Mouse (Mus musculus): ENCODE measurements around the gene Setdb1.

Gene Setdb1

DNA sequence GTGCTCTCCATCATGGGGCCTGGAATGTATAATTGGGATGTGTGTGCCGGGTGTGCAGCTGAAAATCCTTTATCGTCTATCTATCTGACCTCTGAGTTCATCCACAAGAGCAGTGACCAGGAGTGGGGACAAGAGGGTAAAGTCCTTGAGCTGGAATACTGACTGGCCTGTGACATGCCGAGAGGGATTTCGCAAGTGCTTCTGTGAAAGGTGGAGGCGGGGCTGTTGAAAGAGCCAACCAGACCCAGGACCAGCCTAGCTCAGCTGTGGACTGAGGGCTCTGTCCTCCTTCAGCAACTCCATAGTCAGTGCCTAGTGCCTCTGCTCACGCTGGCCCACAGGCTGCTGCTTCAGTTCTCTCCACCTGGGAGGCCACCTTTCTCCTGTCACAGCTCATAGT is 38.5 kb downstream of the Setdb1 start:
- peak; percentile 87 to 91 for DNase-seq

DNA sequence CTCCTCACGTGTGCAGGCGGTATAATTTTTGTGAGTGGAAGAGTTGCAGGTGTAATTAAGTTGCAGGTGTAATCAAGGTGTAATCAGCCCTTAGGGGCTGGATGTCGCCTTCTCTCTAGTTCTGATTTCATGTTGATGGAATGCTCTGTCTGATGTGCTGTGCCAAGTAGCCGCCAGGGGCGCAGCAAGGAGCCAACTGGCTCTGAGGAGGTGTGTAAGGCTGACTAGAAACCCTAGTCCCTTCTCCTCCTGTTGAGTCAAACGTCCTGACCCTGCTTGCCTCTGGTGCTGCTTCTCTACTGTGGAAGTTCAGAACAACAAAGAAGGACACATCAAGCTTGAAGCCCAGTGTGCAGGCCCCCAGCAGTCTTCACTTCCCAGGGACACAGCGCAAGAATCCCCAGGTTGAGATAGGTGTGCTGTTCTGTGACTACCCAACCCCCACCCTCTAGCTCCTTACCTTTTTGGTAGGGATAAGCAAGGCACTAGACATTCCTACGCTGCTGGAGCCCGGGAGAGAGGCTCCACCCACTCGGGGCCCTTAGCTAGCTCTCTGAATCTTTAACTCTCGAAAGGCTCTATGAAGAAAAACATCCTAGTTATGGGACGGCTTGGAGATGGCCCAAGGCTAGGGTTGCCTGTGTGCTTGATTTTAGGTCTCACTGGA is 39.5 kb downstream of the Setdb1 start:
- DNase-seq: peak; percentile 83 to 85

DNA sequence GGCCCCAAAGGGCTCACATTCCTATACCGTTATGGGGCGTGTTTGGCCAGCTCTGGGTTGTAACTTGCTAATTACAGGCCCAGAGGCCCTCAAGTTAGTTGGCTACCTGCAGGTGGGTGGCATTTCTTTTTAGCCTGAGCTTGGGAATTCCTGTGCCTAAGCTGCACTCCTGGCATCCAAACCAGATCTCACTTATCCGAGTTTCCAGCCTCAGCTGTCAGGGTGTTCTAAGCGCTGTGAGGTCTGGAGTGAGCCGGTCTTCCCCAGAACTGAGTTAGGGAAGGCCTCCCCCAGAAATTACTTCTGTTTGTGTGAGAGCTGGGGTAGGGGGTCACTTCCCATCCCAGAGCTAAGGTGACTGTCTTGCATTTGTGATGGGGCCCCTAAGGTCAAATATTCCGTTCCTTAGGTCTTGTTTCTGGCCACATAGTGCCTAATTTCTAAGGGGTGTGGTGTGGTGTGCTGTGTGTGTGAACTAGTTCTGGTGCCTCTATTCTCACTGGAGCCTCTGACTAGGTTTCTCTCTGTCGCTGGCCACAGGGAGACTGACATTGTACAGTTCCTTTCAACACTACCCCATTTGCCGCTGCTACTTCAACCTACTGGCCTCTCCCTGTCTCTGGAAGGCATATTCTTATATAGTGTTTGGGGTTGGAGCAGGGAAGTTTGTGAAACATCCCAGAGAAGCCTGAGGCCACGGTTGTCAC is 41.0 kb downstream of the Setdb1 start:
- no peak for DNase-seq

DNA sequence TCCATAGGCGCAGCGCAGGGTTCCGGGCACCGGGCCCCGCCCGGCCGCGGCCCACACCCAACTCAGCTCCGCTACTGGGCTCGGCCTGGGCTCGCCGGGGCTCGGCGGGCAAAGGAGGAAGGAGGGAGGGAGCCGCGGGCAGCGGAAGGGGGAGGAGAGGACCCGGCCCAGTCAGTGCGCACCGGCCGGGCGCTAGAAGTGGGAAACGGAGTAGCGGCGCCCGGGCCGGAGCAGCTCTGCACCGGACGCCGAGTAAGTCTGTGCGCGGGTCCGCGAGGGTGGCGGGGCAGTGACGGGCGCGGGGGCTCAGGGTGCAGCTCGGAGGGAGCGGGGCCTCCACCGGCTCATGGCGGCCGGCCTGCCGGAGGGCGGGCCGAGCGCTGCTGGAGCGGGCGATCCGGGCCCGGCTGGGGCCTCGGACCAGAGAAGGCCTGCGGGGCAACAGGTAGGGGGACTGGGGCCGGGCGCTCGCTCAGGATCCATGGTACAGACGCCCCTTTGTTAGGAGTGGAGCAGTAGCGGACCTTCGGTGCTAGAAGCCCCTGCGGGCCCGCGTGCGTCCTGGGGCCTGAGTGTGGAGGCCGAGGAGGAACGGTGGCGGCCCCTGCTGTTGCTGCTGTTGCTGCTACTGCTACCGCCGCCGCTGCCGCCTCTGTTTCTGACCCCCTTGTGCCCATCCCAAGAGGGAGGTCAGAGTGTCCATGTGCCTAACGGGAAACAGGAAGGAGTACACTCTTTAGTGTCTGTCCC is 41.7 kb downstream of the Setdb1 start:
- DNase-seq: peak; percentile 89 to 90

DNA sequence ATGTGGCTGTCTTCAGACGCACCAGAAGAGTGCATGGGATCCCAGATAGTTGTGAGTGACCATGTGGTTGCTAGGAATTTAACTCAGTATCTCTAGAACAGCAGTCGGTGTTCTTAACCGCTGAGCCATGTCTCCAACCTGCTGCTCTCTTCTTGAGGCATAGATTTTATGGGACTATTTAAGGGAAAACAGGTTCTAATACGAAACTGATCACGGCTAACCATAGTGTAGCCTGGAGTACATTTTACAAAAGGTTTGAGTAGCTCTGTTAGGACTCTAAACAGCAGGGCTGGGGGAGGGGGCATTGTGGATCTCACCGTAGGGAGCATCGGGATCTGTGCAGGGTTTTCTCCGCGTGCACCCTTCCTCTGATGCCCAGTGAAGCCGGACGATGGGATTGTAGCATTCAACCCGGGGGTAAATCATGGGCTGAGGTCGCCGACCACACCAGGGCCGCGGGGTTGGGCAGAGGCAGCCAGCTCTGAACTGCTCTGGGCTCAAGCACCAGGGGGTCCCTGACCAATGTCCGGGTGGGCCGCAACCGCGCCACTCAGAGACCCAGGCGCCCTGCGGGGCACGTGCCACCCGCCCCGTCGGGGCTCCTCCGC is 42.4 kb downstream of the Setdb1 start, which contains the start of gene Cers2:
Cers2 (plus strand) TSS at position 306 of the 608 bp plus-strand sequence.
- no peak for DNase-seq

DNA sequence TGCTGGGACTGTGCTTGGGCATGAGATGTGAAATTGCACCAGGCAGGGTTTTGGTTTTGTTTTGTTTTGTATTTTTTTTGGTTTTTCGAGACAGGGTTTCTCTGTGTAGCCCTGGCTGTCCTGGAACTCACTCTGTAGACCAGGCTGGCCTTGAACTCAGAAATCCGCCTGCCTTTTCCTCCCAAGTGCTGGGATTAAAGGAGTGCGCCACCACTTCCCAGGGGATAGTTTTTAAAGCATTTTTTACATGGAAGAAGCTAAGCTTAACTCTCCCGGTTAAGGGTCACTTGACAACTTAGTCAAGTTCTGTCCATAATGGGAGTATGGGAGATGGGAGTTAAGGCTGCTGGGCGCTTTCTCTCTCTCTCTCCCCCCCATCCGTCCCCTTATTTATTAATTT is 42.9 kb downstream of the Setdb1 start:
- DNase-seq: no peak

DNA sequence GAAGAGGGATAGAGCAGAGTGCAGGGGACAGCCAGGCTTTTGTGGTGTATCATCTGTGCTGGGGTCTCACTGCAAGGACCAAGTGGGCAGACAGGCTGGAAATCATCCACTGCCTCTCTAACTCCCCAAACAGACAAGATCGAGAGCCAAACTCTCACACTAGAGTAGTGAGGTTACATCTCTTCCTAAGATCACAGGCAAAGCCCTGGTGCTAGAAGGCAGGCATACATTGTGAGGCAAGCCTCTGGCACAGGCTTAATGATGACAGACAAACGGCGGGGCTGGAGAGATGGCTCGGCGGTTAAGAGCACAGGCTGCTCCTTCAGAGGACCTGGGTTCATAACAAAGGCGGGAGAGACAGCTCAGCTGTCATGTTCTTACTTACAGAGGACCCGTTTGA is 43.5 kb downstream of the Setdb1 start:
- no peak for DNase-seq

DNA sequence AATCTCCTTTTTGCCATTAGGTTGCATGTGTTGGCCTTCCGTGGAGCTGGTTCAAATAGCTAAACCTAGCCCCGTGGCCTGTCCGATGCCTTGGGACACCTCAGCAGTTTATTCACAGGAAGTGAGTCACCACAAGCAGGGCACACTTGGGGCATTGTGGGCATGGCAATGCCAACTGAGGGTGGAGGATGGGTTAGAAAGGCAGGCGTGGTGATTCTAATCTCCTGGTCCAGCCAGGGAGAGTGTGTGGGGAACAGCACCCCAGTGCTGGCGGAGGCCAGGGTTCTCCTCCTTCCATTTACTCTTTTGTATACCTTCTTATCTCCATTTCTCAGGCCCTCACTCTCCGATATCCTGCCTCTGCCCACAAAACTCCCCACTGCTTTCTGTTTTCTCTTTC is 44.4 kb downstream of the Setdb1 start:
- no peak for DNase-seq

DNA sequence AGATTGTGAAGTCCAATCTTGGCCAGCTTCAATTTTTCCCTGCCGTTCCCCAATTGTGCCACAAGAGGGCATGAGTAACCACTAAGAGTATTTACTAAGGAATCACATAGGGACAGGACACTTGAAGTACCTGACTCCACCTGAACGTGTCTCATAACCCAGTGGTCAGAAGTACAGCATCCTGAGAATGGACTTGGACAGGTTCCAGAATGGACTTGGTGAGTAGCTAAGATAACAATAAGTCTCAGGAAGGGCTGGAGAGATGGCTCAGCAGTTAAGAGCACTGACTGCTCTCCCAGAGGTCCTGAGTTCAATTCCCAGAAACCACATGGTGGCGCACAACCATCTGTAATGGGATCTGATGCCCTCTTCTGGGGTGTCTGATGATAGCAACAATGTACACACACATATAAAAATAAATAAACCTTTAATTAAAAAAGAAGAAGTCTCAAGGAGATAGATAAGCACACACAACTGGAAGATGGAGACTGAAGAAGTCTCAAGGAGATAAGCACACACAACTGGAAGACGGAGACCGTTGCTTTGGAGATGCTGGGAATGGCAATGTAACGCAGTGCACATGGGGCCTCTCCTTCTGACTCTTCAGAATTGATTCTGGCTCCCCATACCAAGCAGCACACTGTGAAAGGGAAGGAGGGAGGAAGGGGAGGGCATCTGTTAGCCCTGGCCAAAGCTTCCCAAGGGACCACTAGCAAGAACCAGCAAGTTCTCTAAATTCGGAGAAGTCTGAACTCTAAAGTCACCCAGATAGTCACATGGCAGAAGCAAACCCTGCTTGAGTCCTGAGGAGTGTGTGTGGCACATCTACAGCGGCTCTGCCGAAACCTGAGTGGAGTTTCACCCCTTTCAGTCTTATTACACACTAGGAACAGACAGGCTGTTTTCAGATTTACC is 45.8 kb downstream of the Setdb1 start:
- DNase-seq: peak; percentile 79 to 91

DNA sequence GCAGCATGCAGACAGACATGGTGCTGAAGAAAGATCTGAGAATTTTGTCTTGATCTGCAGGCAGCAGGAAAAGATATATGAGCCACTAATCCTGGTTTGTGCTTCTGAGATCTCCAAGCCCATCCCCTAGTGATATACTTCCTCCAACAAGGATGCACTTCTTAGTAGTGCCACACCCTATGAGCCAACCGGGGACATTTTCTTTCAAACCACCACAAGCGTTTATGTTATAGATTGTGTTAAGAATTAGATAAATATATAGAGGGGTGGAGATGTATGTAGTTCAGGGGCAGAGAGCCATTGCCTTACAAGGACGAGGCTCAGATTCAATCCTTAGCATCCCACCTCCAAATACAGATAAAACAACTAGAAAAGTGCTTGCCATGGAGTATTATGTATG is 46.5 kb downstream of the Setdb1 start:
- no peak for DNase-seq

DNA sequence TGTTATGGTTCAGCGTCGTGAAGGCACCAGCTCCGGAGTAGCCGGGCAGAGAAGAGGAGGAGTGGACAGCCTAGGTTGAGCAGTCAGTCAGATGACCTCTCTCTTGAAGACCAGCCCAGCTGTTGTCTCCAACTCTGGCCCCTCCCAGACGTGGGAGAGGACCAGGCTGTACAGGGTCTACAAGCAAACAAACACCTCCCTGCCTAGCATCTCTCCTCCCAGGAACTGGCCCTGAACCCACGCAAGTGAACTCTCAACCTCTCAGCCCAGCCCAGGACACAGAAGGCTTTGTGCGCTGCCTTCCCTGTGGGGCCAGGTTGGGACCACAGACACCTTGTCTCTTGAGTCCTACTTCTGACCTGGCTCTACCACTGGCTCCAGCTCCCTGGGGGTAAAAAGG is 49.9 kb downstream of the Setdb1 start, which contains the start of gene Anxa9:
Anxa9 (minus strand) TSS at position 77 of the 400 bp plus-strand sequence.
- no peak for DNase-seq

DNA sequence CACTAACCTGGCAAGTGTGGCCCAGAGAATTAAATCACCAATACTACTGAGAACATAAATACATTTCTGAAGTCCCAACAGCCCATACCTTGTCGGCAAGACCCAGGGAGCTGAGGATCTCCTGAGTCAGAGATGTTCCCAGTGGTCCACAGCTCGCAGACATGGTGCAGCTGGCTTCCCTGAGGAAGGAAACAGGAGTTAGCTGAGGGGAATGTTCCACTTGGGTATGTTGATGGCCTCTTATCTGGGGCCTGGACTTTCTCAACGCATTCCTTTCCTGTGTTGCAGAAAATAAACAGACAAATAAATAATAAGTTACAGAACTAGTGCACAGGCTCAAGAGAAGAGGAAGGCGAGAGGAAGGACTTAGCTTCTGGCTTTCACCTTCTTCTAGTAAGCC is 50.8 kb downstream of the Setdb1 start:
- no peak for DNase-seq

DNA sequence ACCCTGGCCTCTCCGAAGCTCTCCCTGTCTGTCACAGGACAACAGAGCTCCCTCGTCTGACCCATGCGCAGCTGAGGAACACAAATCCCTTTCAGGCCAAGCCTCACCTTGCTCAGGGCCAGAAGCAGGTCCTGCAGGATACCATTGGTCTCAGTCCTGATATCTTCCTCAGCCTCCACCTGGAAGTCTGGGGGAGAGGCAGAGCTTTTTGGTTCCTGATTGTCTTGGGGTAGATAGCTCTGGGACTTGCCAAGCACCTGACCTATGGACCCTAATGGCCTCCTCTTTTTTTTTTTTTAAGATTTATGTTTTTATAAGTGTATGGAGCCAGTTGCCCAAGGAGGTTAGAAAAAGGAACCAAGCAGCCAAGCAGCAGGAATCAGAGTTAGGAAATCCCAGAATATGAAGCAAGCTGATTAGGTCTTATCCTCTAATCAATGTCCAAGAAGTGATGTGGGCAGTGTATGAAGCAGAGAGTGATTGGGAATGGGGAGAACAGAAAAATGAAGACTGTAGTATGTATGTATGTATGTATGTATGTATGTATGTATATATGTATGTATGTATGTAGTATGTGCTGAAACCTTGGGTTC is 55.7 kb downstream of the Setdb1 start:
- no peak for DNase-seq

DNA sequence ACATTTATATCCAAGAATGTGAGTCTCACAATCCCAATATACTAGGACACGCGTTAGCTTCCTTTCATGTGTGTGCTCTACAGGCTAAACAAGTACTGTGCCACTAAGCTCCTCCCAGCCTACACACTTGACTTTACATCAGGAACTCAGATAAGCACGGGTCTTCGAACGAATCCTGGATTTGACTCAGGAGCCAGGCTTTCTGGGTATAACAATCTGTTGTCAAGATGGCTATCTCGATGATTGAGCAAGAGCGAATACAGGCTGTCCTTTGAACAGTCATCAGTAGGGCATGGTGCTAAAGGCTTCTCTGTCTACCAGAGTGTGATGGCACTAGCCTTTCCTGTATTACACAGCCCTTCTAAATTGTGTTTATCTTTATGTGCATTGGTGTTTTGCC is 59.0 kb downstream of the Setdb1 start:
- DNase-seq: no peak

DNA sequence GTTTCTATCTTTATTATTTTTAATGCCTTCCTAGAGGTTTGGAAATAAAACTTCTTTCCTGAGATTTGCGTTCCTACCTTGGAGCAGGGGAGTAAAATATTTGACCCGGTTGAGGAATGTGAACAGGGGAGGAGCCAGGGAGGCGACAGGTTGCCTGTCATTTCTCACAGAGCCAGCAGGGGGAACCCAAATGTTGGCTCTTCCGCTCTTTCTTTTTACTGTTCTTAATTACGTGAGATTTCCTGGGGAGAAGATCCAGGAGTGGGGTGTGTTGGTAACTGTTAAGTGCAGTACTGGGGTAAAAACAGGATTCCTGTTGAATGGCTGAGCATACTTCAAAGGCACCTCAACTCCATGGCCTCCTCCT is 60.9 kb downstream of the Setdb1 start:
- peak; percentile 68 to 77 for DNase-seq

DNA sequence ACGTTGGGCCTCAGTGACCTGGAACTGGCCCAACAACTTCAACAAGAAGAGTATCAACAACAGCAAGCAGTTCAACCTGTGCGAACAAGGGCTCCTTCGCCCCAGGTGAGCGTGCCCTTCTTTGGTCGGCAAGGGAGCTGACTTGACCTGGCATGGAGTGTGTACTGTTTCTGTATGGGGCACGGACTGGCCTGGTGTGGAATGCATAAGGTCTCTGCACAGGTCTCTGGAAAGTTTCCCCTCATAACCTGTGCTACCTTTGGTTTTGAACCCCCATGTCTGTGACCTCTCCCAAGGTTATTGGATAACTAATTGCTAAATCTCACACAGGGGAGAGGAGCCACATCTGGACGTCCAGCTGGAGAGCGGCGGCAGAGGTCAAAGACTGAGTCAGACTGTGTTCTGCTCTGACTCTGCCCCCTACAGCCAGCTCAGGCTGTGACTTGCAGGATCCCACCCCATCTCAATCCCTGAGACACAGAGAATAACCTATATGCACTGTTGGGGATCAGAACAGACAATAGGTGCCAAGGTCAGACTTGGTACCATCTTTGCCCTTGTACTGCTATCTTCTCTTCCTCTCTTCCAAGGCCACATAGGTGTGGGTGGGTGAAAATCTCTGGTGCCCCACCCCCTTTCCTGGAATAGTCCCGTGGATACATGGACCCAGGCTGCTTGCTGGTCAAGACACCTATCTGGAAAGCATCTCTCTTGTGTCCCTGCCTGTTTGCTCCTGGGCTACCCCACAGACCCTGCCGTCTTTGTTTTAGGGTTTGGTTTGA is 61.5 kb downstream of the Setdb1 start:
- DNase-seq: peak; percentile 68 to 80

DNA sequence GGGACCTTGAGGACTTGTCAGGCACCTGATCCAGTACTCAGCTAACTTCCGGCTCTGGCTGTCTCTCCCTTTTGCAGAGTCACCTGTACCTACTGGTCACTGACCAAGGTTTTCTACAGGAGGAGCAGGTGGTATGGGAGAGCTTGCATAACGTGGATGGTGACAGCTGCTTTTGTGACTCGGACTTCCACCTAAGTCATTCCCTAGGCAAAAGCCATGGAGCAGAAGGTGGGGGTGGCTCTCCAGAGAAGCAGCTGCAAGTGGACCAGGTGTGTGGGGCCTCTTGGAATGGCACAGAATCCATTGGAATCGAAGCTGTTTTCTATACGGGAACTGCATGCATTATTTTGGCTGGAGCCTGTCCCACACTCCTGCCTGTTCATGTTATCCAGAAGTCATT is 62.3 kb downstream of the Setdb1 start:
- DNase-seq: no peak

DNA sequence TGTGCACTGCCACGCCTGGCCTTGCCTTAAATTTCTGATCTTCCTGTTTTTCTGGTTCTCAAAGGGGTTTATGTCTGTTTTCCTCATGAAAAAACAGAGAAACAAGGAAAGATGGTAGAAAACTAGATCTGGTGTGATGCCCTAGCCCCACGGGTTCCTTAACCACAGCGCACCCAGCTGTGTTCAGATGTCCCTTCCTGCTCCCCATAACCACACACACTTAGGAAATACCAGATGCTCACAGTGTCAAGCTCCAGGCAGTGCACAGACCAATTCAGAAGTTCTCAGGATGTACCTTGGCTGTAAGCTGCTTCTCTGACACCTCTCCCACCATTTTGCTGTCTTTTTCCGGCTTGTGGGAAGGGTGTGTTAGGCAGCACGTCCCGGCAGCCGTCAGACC is 62.7 kb downstream of the Setdb1 start:
- no peak for DNase-seq

DNA sequence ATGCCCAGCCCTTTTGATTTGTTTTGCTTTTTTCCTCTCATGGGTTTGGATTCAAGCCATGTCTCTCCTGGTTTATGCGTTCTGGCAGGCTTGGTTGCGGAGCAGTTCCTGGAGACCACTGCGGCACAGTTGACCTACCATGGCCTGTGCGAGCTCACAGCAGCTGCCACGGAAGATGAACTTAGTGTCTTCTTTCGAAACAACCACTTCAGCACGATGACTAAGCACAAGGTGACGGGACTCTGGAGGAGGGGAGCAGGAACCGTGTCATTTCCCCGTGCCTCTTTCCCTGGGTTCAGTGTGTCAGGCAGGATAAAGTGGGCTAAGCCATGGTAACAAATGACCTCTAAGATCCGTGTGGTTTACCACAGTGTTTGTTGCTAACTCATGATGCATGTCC is 63.5 kb downstream of the Setdb1 start:
- peak; percentile 66 to 74 for DNase-seq

DNA sequence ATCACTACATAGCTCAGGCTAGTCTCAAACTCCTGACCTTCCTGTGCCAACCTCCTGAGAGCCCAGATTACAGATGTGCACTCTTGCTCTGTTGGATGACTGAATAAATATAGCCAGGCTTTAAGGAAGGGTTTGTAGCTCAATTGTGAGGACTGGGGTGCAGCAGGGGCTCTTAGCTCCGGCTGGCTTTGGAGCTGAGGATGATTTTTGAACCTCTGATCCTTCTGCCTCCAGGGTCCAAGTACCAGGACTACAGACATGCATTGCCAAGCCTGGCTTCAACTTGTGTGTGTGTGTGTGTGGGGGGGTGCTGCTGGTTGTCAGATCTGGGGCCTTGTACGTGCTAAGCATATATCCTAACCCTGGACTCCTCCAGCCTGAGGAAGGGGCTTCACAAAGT is 64.1 kb downstream of the Setdb1 start:
- no peak for DNase-seq

DNA sequence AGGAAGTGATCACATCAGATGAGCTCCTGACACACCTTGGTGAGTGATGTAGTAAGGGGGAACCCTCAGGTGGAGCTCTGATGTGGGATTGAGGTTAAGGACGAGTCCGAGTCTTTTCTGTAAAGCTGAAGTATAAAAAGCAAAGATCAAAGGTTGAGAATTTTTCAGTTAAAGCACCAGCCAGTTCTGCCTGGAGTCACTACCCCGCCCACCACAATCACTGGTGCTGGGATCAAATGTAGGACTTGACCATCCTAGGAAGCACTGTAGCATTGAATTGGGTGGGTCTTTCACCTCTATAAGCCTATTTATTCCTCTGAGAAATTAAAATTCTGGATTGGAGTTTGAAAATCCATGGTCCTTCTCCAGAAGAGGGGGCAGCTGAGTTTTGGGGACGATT is 66.0 kb downstream of the Setdb1 start:
- DNase-seq: no peak
